Mouse (Mus musculus) brown adipose tissue, adult 24 weeks (tissue): ENCODE results near the gene Hopx. TPM values are rescaled to one million over a fixed set of nuclear protein-coding genes. Genes with fewer than 3 reads are reported as not detected.

Experiments used
- H3K27ac ChIP-seq: fragments of 200-500 bp; replicated peaks from 2 replicates; pipeline ENCODE4 v1.5.1; 2012; ENCODE audit warnings: low read depth, mild to moderate bottlenecking, low read length
- H3K4me1 ChIP-seq: fragments of 200-500 bp; 2 replicates; pipeline ENCODE4 v1.6.1; 2012; ENCODE audit warnings: low read length, mixed read lengths; ENCODE audit not compliant: control insufficient read depth, insufficient read depth, insufficient read length
- H3K4me3 ChIP-seq: fragments of 200-500 bp; 2 replicates; pipeline ENCODE4 v1.5.1; 2012; ENCODE audit warnings: low read depth, mild to moderate bottlenecking, low read length, moderate library complexity; ENCODE audit not compliant: insufficient read depth
- polyA plus RNA-seq: library from polyadenylated mRNA; stranded (reverse); fragments of >200 nt; gene quantifications from 2 replicates; pipeline ENCODE4 v1.2.4, GENCODE M21; 2012; ENCODE audit not compliant: missing spikeins, insufficient read depth, insufficient read length

Gene Hopx
- polyA plus RNA-seq, 1 experiment: 5.0 TPM

GRCm38 (mm10) chr5:77123597-77123996 is 8.7 kb upstream of the Hopx start:
- peaks cover 4% of the 10 kb centered on the region; the same call in 1 of the 2 replicates for H3K4me1 ChIP-seq
- H3K4me3 ChIP-seq: no peak overlapping the region
- H3K27ac ChIP-seq: no peak overlapping the region

- peak overlapping the region; percentile 68 for H3K27ac ChIP-seq
- no peak overlapping the region for H3K4me3 ChIP-seq
Observed at GRCm38 (mm10) chr5:77122254-77123192, 7.6 kb upstream of the Hopx start.

GRCm38 (mm10) chr5:77120701-77121100 is 5.8 kb upstream of the Hopx start:
- no peak overlapping the region for H3K4me3 ChIP-seq
- peaks cover 4% of the 10 kb centered on the region; the same call in 1 of the 2 replicates for H3K4me1 ChIP-seq
- no peak overlapping the region for H3K27ac ChIP-seq

More at GRCm38 (mm10) chr5:77122254-77123192, 7.6 kb upstream of the Hopx start:
- peaks cover 4% of the 10 kb centered on the region; the same call in 1 of the 2 replicates for H3K4me1 ChIP-seq

DNA sequence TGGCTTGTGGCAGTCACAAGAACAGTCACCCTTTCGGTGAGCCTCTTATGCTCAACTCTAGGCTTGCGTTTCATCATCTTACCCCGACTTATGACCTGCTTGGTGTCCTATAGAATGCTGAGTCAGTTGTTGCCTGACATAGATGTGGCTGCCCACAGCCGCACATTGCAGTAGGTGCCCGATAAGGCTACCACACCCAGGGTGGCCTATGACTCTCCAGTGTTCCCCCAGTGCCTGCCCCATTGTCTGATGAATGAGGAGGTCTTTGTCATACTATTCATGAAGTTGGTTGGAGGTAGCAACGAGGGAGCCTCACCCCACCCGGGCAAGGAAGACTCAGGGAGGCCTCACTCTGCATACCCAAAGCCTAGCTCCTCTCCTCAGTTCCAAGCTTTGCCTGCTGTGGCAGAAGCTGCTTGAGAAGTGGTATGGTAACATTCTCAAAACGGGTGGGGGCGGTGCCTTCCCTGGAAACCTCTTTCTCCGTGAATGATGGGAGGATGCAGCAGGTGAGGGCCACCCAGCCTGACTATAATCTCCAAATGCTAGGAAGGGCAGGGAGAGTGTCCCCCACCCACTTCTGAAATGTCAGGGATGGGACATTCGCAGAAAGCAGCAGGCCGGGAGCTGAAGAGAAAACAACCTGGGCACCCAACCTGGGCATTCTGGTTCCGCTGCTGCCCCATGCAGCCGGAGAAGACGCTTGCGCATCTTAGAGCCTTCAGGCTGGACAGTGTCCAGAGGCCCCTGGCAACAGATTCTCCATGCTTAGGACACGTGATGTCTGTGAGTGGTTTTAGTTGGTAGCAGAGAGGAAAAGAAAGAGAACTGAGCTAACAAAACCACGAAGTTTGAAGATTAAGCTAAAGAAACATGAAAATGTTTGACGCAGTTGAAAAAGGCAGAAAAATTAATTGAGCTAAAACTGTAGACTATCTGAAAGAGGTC is 4.8 kb upstream of the Hopx start:
- Histone ChIP-seq H3K4me1 (peaks cover 4% of the 10 kb centered on the region; the same call in 1 of the 2 replicates), H3K27ac (no peak overlapping the region), H3K4me3 (no peak overlapping the region)

DNA sequence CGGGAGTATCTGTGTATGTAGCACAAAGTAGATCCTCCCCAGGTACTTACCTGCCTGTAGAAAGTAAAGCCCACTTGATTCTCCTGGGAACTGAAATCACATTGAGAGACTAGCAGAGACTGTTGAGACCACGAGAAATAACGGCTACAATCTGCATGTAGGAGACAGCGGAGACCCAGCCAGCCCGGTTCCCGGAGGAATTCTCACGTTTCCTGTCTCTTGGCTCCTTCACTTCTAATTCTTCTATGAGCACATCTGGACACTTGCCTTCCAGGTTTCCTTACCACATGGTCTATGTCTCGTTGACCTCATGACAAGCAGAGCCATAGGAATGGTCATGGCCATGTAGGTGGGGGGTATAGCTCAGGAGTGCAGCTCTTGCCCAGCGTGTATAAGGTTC is 811 bp upstream of the Hopx start:
- Histone ChIP-seq H3K27ac (no peak overlapping the region), H3K4me3 (no peak overlapping the region), H3K4me1 (no peaks in the 10 kb centered on the region; the same call in 1 of the 2 replicates)

DNA sequence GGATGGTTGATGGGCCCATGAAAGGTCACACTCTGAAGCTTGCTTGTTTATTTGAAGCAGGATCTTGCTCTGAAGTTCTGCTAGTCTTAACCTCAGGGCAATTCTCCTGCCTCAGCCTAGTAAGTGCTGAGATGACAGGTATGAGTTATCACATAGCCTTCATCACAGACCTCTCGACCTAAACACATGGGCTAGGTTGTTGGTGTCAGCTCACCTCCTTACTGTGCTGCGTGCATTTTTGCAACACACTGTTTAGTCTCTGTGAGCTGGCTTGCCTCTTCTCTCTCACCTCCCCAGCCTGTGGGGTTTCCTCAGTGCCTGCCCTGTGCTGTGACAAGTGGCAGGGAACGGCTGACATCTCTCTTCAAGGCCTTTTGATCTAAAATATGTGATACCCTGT is 1.1 kb downstream of the Hopx start:
- no peak overlapping the region for H3K4me3 ChIP-seq
- no peak overlapping the region for H3K27ac ChIP-seq

DNA sequence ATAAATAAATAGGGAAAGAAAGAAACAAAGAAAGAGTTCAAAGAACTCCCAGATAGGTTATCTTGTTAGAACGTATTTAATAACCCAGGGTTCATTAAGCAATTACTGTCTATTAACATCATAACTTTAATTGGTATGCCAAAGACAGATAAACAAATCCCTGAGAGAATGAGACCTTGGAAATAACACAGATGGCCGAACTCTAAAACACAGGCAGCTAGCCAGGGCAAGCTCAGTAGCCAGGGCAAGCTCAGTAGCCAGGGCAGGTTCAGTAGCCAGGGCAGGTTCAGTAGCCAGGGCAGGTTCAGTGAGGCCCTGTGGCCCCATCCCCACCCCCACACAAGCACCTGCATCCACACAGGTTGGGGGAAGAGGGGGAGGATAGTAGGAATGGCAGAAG is 2.9 kb downstream of the Hopx start:
- H3K27ac ChIP-seq: no peak overlapping the region
- no peaks in the 10 kb centered on the region; the same call in 1 of the 2 replicates for H3K4me1 ChIP-seq
- no peak overlapping the region for H3K4me3 ChIP-seq

More for the DNA sequence above, 1.1 kb downstream of the Hopx start:
- H3K4me1 ChIP-seq: no peaks in the 10 kb centered on the region; the same call in 1 of the 2 replicates

GRCm38 (mm10) chr5:77109814-77110213 is 5.1 kb downstream of the Hopx start:
- H3K27ac ChIP-seq: no peak overlapping the region
- no peaks in the 10 kb centered on the region for H3K4me1 ChIP-seq
- H3K4me3 ChIP-seq: no peak overlapping the region

DNA sequence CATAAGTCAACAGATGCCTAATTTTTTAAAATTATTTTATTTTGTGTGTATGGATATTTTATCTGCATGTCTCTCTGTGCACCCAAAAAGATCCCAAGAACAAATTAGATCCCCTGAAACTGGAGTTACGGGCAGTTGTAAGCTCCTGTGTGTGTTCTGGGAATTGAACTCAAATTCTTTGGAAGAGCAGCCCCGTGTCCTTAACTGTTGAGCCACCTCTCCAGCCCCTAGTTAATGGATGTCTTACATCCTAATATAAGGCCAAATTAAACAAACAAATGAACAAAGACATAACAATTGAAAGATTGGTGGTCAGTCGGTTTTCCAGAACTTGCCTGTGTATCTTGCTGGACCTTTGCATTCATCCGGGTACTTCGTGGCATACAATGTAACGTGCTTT is 6.1 kb downstream of the Hopx start:
- H3K4me1 ChIP-seq: no peaks in the 10 kb centered on the region
- H3K4me3 ChIP-seq: no peak overlapping the region
- no peak overlapping the region for H3K27ac ChIP-seq

- Histone ChIP-seq H3K4me3 (no peak overlapping the region), H3K4me1 (no peaks in the 10 kb centered on the region), H3K27ac (no peak overlapping the region)
Observed at GRCm38 (mm10) chr5:77107146-77107822, 7.6 kb downstream of the Hopx start.

DNA sequence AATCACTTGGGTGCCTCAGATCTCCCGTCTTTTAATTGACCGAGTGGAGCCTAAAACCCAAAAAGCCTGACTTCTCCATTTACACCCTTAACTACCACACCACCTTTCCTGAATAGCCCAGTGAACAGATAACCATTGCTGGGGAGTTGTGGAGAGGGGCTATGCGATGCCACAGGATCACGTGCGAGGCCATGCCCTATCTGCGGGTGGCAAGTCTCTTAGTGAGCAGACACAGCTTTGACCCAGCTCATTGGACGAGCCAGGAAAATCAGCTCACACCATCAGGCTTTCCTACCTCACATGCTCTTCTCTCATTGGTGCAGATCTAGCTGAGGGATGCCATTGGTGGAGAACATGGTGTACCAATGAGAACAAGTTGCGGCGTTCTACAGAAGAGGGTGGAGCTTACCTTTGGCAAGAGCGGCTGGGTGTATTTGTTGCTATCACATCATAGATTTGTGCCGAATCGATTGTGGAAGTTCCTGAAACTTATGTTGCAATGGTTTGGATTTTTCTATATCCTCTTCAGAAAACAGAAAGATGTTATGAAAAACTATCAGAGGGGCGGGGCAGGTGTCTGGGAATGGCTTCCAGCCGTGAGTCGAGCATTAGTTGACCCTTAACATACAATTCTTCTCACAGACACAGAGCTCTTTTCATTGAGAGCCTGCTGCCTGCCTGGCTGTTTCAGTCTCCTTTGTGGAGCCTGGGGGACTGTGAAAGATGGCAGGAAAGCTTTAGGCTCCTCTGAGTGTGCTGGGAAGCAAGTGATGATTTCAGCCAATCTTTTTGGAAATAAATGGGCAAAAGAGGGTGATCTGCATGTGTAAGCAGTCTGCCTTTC is 12.2 kb downstream of the Hopx start:
- Histone ChIP-seq H3K4me1 (peaks cover 6% of the 10 kb centered on the region), H3K27ac (no peak overlapping the region), H3K4me3 (no peak overlapping the region)

- H3K4me3 ChIP-seq: no peak overlapping the region
- H3K4me1 ChIP-seq: peaks cover 9% of the 10 kb centered on the region
- H3K27ac ChIP-seq: peak overlapping the region; percentile 24
Observed at GRCm38 (mm10) chr5:77100691-77101090, 14.2 kb downstream of the Hopx start.

DNA sequence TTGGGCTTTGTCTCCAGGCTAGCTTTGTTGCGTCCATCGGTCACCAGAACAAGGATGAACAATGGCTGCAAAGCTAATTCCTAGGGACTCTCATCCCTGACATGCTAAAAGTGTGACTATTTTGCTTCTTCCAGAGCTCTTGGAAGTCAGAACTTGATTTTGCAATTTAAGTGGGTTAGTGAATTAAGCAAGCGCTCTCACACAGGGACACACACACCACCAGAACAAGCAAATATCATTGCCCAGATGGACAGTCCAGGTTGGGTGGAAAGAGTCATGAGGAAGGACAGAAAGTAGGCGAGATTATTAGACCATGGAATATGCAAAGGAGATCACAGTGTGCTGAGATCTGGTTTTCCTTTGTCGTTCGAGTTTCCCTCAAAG is 14.9 kb downstream of the Hopx start:
- Histone ChIP-seq H3K27ac (peak overlapping the region; percentile 24; the same call in 1 of the 2 replicates), H3K4me1 (peaks cover 9% of the 10 kb centered on the region), H3K4me3 (no peak overlapping the region)
